Mouse (Mus musculus) CH12F3 (cell line): ENCODE data around the gene Ovol1.

ENCODE experiments used
- in situ Hi-C: fragments of 300-500 bp; cut with MboI; formaldehyde crosslinking; loops from 2 replicates; pipeline ENCODE4 v1.14.3; 2020; ENCODE audit warnings: low sequenced_read_pairs

Ovol1 gene

GRCm38 (mm10) chr19:5529325-5530137 lies 30.9 kb downstream of the Ovol1 start:
- in situ Hi-C loops: loop anchor here (5.0 kb wide), 1 partner anchor 33 kb away; the partner anchor contains the start of gene Ovol1

GRCm38 (mm10) chr19:5525204-5525603 lies 35.2 kb downstream of the Ovol1 start:
- in situ Hi-C loops: loop anchor here (5.0 kb wide), 1 partner anchor 37 kb away; the partner anchor contains the start of gene Ovol1

DNA sequence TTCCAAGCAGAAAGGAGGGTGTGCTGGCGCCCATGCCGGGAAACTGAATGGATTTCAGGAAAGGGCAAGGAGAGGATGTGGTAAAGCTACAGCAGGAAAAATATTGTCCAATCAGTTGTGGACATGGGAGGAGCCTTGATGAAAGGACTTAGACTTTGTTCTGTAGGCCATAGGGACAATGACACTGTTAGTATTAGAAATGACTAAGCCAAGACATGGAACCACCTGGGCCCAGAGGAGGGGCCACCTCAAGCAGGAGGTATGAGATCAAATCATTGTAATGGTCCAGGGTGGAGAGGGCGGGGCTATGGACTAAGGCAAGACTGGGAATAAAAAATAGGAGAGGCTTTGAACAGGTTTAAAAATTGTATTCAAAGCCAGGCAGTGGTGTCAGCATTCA lies 41.7 kb downstream of the Ovol1 start:
- in situ Hi-C loops: no loop called here

- in situ Hi-C loops: no loop called here
Measured at GRCm38 (mm10) chr19:5516906-5517505, 43.4 kb downstream of the Ovol1 start.

- in situ Hi-C loops: no loop called here
Measured at GRCm38 (mm10) chr19:5515840-5516777, 44.3 kb downstream of the Ovol1 start.

DNA sequence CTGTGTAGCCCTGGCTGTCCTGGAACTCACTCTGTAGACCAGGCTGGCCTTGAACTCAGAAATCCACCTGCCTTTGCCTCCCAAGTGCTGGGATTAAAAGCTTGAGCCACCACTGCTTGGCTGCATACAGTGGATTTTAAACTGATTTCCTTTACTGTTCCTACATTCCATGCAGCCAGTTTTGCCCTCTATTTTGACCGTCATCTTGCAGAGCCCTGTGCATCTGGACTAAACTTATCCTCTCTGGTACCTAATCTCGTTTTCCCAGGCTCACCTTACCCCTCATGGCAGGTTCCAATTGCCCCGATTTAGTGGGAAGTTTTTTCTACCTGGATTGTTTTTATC lies 47.5 kb downstream of the Ovol1 start:
- in situ Hi-C loops: no loop called here

GRCm38 (mm10) chr19:5512091-5513004 lies 48.1 kb downstream of the Ovol1 start:
- in situ Hi-C loops: no loop called here

- in situ Hi-C loops: no loop called here
Measured at GRCm38 (mm10) chr19:5511074-5511632, 49.3 kb downstream of the Ovol1 start.

GRCm38 (mm10) chr19:5510031-5511026 lies 50.1 kb downstream of the Ovol1 start, which contains the start of gene Snx32:
TSS of gene Snx32 (minus strand) at chr19:5510538.
- in situ Hi-C loops: no loop called here

DNA sequence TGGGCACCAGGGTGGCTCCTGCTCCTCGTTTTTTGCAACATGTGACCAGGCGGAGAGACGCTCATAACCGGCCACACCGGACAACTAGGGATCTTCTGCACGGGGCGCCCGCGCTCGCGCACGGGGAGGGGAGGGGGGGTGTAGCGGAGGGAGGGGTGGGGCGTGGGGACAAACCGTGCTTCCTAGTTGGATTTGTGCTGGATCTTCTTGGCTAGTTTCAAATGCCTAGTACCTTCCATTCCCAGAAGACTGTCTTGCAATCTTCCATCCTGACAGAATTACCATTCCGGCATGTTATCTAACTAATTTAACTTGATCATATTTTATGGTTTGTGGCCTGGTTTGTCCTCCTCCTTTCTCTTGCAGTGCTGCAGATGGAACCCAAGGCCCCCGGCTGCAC lies 56.8 kb downstream of the Ovol1 start, which contains the start of gene 1700020D05Rik:
TSS of gene 1700020D05Rik (minus strand) at position 101 of the 400 bp plus-strand sequence.
- in situ Hi-C loops: no loop called here

DNA sequence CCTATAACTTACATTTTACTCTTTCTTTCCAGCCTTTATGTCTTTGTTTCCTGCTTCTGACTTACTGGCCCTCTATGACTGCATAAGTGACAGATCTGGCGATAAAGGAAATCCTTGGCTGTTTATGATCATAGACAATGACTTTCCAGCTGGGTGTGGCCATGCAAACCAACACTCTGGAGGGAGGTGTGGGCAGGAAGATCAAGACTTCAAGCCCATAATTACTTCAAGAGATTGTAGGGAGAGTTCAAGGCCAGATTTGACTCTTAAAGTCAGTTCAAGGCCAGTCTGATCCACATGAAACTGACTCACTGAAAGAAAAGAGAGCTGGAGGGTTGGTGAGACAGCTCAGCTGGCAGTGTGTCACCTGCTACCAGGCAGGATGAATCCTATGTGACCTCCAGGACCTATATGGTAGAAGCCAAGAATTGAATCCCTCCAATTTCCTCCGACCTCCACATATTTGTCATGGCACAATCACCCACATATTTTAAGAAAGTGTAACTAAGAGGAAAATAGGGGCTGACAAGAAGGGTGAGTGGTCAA lies 60.0 kb downstream of the Ovol1 start:
- in situ Hi-C loops: no loop called here
